Mouse (Mus musculus) bone marrow macrophage, adult 2 months (primary cell): ENCODE data around the gene Pik3r1. TPM values are rescaled to one million over a fixed set of nuclear protein-coding genes. Genes with fewer than 3 reads are reported as not detected.
A peak's percentile ranks its signal among the peaks of the same experiment; 100 is the strongest.

Source experiments
- H3K27ac ChIP-seq: 2 replicates; pipeline ENCODE4 v1.5.1; 2012; ENCODE audit warnings: low read depth, low read length; ENCODE audit not compliant: insufficient read depth
- H3K4me1 ChIP-seq: 2 replicates; pipeline ENCODE4 v1.6.1; 2012; ENCODE audit warnings: low read length; ENCODE audit not compliant: control insufficient read depth, insufficient read depth
- H3K4me3 ChIP-seq: 2 replicates; pipeline ENCODE4 v1.5.1; 2012; ENCODE audit warnings: mild to moderate bottlenecking, low read length, moderate library complexity; ENCODE audit not compliant: insufficient read depth
- CTCF ChIP-seq: IDR thresholded peaks from 2 replicates; pipeline ENCODE4 v1.5.1; 2012; ENCODE audit warnings: low read depth, mild to moderate bottlenecking, low read length, moderate library complexity
- POLR2A ChIP-seq: IDR thresholded peaks from 2 replicates; pipeline ENCODE4 v1.6.1; 2012; ENCODE audit warnings: mild to moderate bottlenecking, low read depth, low read length, borderline replicate concordance
- polyA plus RNA-seq: library from polyadenylated mRNA; stranded (reverse); fragments of >200 nt; gene quantifications from 2 replicates; pipeline ENCODE4 v1.2.4, GENCODE M21; 2012; ENCODE audit not compliant: missing spikeins, insufficient read depth, insufficient read length

Pik3r1 gene
- polyA plus RNA-seq, 1 experiment: 52.5 TPM

- TF ChIP-seq POLR2A: no peak
- TF ChIP-seq CTCF: no peak
- no peak overlapping the region for H3K27ac ChIP-seq
- H3K4me1 ChIP-seq: peaks cover 15% of the 10 kb centered on the region
- no peak overlapping the region for H3K4me3 ChIP-seq
Measured at GRCm38 (mm10) chr13:101696827-101697226, 71.2 kb downstream of the Pik3r1 start.

DNA sequence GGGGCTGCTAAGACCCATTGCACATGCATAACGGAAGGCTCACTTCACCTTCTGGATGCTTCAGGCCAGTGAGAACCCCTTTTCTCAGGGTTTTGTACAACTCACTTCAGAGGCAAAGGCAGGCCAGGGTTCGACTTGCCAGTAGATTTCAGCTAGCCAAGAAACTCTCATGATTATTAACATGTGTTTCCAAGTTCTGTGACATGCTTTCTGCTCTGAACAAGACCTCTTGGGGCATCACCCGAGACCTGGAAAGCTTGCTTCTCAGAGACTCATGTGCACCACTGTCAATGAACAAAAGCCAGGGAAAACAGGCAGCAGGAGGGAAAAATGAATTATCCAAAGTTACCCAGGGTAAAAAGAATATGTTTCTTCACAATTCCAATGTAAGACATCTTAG is 71.7 kb downstream of the Pik3r1 start:
- Histone ChIP-seq H3K27ac (no peak overlapping the region), H3K4me3 (no peak overlapping the region), H3K4me1 (peaks cover 17% of the 10 kb centered on the region)
- TF ChIP-seq CTCF (no peak), POLR2A (no peak)

DNA sequence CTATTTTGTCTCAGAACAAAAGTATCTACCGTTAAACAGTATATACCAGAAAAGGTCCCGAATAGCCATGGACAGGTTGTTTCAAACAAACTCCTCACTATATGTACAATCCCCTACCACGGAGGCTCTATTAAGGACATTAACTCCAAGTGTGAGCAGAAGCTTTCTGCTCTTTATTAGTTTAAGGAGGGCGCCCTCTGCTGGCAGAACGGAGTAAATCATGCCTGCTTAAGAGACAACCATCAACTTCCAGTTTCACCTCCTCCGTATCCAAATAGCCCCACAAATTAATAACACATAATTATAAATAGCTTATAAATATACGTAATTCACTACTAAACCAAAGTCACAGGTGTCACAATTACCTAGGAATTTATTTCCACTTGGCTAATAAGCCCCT is 72.1 kb downstream of the Pik3r1 start:
- TF ChIP-seq CTCF (no peak), POLR2A (no peak)
- Histone ChIP-seq H3K4me3 (no peak overlapping the region), H3K27ac (no peak overlapping the region), H3K4me1 (peaks cover 21% of the 10 kb centered on the region)

DNA sequence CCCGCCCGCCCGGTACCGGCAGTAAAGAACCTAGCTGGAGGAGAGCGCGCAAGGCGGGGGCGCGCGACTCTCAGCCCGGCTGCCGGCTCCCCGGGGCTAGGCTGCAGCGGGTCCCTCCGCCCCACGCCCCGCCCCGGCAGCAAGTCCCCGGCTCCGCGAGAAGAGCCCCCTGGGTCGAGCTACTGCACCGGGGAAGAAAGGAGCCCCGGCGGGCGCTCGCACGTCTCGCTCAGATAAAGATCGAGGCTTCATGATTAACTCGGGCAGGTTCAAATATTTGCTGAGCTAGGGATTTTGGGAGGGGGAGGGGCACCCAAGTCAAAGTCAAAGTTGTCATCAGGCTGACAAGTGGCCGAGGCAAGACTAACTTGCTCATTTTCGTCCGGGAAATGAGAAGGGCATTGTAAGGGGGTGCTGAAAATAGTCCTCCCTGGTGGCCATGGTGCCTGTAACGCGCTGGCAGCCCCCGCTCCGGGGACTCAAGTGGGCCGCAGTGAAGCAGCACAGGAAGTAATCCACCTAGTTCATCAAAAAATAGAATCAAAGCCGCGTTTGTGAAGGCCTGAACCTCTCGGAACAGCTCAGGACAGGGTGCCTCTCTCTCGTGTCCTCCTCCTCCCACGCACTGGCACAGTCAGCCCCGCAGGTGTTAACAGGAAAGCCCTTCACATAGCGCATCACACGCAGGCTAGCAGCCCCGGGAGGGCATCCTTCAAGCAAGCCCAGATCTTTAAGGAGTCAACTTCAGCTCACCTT is 73.3 kb downstream of the Pik3r1 start:
- TF ChIP-seq POLR2A: no peak
- TF ChIP-seq CTCF: no peak
- H3K27ac ChIP-seq: no peak overlapping the region
- peaks cover 22% of the 10 kb centered on the region for H3K4me1 ChIP-seq
- peak overlapping the region; percentile 47 for H3K4me3 ChIP-seq

DNA sequence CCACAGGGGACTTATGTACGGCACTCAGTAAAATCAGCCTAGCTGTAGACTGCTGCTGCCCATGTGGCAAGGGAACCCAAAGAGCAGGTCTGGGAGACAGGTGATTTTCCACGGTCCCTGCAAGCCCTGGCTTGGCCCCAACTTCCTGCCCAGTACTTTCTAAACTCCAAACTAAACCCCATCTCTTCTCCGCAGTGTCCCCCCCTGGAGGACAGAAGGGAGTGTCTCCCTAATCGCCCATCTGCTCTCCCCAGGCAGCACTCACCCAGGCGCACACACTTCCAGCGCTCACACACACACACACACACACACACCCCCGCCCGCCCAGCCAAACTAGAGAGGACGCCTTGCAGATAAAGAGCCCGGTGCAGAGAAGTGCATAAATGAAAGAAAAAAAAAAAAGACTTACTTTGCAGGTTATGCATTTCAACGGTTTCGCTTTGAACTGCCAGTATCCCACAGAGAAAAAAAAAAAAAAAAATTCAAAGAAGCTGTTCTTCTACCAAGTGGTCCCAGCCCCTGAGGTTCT is 74.0 kb downstream of the Pik3r1 start:
- H3K27ac ChIP-seq: no peak overlapping the region
- no peak for TF ChIP-seq CTCF
- no peak for TF ChIP-seq POLR2A
- H3K4me3 ChIP-seq: peak overlapping the region; percentile 47
- H3K4me1 ChIP-seq: peaks cover 22% of the 10 kb centered on the region

DNA sequence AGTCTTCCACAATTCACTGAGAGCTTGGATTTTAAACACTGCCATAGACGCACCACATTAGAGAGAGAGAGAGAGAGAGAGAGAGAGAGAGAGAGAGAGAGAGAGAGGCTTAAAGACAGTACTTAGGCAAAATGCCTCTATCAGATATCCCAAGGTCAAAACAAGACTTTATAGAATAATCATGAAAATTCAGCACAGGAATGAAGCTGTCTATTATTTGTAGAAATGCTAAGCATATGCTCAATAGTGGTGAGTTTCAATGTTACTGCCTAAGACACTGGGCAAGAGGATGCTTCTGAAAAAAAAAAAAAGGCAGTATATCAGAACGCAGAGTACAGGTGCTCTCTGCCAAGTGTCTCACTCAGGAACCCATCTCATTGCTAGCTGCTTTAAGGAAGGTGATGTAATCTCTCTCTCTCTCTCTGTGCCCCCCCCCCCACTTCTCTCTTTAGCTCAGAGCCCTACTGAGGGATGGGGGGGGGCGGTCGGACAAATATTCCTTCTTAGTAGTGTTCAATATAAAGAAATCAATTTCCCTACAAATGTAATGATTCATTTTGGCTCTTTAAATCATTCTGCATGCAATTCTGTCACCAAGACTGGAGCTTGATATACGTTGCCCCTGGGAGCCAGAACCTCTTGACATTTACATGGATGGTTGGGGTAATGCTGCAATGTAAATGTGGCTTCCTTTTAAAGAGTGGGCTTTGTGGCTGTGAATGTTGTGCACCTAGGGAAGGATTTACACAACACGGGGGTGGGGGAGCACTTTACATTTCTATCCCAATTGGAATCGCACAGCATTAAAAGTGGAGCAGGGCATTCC is 74.9 kb downstream of the Pik3r1 start:
- TF ChIP-seq POLR2A (no peak), CTCF (no peak)

DNA sequence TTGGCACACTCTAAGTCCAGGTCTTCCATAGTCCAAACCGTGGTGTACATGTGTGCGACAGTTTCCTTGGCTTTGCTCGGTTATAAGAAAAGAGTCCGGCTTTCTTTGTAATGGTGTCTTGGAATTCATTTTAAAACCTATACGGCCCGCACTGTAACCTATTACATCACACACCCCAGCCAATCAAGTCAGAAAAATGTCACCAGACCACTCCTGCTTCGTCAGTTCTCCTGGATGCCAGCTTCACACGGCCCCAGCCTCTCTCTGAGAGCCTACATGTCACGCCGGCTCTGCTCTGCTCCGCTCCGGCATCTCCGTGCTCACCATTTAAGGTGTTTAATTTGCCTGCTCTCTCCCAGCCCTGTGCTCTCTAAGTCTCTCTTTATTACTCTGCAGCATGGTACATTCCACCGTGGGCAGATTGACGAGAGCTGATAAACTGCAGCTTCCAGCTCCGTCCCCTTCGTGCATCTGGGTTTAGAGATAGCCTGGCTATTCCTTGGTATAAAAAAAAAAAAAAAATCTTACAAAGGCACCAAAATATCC is 75.7 kb downstream of the Pik3r1 start:
- TF ChIP-seq CTCF: no peak
- TF ChIP-seq POLR2A: no peak
- no peak overlapping the region for H3K27ac ChIP-seq
- no peak overlapping the region for H3K4me3 ChIP-seq
- peaks cover 22% of the 10 kb centered on the region for H3K4me1 ChIP-seq

More for the DNA sequence above, 74.9 kb downstream of the Pik3r1 start:
- Histone ChIP-seq H3K4me1 (peaks cover 22% of the 10 kb centered on the region), H3K27ac (no peak overlapping the region), H3K4me3 (no peak overlapping the region)

- TF ChIP-seq CTCF (no peak), POLR2A (no peak)
- Histone ChIP-seq H3K4me1 (peaks cover 19% of the 10 kb centered on the region), H3K27ac (no peak overlapping the region), H3K4me3 (no peak overlapping the region)
Measured at GRCm38 (mm10) chr13:101691669-101692068, 76.3 kb downstream of the Pik3r1 start.

- Histone ChIP-seq H3K27ac (no peak overlapping the region), H3K4me3 (no peak overlapping the region), H3K4me1 (peaks cover 19% of the 10 kb centered on the region)
- TF ChIP-seq POLR2A (no peak), CTCF (no peak)
Measured at GRCm38 (mm10) chr13:101690911-101691655, 76.9 kb downstream of the Pik3r1 start.
